Mouse (Mus musculus) liver, embryonic 14.5 days (tissue): ENCODE measurements around the gene Mrln.

Experiments used
- CTCF ChIP-seq: IDR thresholded peaks from 2 replicates; pipeline ENCODE4 v1.5.1; 2016; ENCODE audit warnings: antibody characterized with exemption, low read depth, control low read depth
- EP300 ChIP-seq: IDR thresholded peaks from 2 replicates; pipeline ENCODE4 v1.6.1; 2016; ENCODE audit warnings: antibody characterized with exemption, low read depth

DNA sequence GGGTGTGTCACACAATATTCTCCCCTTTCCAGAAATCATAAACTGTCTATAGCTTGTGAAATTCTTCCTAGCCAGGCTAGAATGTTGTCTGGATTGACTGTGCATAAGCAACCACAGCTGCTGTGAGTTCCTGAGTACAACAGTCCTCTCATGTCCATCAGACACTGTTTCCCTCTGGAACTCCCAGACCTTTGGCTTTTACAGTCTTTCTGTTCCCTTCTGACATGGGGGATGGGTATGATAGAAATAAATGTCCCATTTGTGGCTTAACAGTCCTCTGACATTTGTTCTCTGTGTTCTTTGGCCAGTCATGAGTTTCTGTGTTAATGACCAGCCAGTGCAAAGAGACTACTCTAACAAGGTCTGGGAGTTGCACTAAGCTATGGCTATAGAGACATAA, 22.1 kb downstream of the Mrln start:
- TF ChIP-seq CTCF (no peak), EP300 (no peak)
